In the genomic region with DNA sequence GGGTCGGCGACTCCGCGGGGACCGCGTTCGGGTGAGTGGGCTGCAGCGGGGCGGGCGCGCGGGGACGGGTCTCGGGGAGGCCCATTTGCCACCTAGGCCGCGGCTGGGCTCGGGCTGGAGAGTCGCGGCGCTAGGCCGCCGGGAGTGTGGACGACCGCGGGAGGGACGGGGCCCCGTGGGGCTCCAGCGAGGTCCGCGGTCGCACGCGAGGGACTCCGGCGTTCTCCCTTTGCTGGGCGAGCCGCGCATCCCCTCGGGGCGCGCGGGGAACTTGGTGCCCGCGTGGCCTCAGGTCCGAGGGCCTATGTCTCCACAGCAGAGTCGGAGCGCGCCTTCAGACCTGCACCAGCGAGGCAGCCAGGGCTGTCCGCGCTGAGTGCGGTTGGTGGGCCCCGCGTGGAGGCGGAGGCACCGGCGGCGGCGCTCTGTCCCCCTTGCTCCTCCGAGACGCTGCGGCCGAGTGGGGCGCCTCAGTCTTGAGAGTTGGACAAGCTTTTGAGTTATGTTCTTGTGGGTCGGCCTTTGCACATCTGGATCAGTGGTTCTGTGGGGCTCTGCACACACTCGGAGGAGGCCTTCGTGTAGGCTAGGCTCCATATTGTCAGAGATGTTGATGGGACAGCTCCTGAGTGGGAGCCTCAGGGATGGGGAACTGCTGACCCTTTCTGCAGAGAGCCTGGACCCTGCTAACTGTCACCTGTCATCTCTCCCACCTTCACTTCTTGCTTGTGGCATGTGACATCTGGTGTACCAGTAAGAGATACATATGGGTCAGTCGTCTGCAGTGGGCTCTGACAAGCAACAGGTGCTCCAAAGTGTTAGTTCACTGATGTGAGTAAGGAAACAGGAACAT, we compare ENCODE assay signal across 8 mouse cellular contexts. TPM values are rescaled to one million over a fixed set of nuclear protein-coding genes. Genes with fewer than 3 reads are reported as not detected.
A peak's percentile ranks its signal among the peaks of the same experiment; 100 is the strongest.
DNase-seq lines count a peak whose midpoint lies in the region; ATAC-seq and TF ChIP-seq lines count a peak whose summit lies in the region.

No protein-coding gene starts in this region.

- H3K4me2 ChIP-seq in heart, embryonic 13.5 days, result peak overlapping the region; percentile 88
- peak overlapping the region; percentile 98 for H3K4me2 ChIP-seq in liver, embryonic 14.5 days (ENCODE audit: low read depth)

- peak overlapping the region; percentile 94 for H3K9ac ChIP-seq in heart, embryonic 13.5 days
- peak overlapping the region; percentile 88 for H3K9ac ChIP-seq in liver, embryonic 14.5 days (replicated peaks)

- peaks cover 11% of the 10 kb centered on the region for H3K36me3 ChIP-seq in heart, embryonic 13.5 days
- H3K36me3 ChIP-seq in liver, embryonic 14.5 days (replicated peaks; ENCODE audit: control insufficient read depth, insufficient read depth, low read depth), result no peaks in the 10 kb centered on the region

- no peaks in the 10 kb centered on the region for H3K27me3 ChIP-seq in heart, embryonic 13.5 days (replicated peaks)
- H3K27me3 ChIP-seq in liver, embryonic 14.5 days (ENCODE audit: control insufficient read depth, insufficient read depth, low read length), result peaks cover 3% of the 10 kb centered on the region; the same call in 1 of the 2 replicates

- 1% methylated on average over 53 of the region's 68 CpGs for WGBS in heart, embryonic 13.5 days
- WGBS in liver, embryonic 14.5 days (ENCODE audit: insufficient replicate concordance), result under 1% methylated on average over 66 of the region's 68 CpGs

- peaks cover 56% of the 10 kb centered on the region for H3K4me1 ChIP-seq in heart, embryonic 13.5 days
- H3K4me1 ChIP-seq in liver, embryonic 14.5 days (replicated peaks; ENCODE audit: control insufficient read depth in 2 of 2, insufficient read depth in 2 of 2, low read length in 1 of 2), result peaks cover 11% of the 10 kb centered on the region in 2 experiments

- peak overlapping the region; percentile 84 for H3K27ac ChIP-seq in heart, embryonic 13.5 days (replicated peaks)
- H3K27ac ChIP-seq in liver, embryonic 14.5 days, result peak overlapping the region; percentile 42

- TF ChIP-seq CTCF in liver, embryonic 14.5 days (IDR thresholded peaks at IDR 0.05; ENCODE audit: low read depth), result no peak

- TF ChIP-seq EP300 in liver, embryonic 14.5 days (IDR thresholded peaks at IDR 0.05; ENCODE audit: low read depth), result no peak

- DNase-seq in cerebellum, adult 8-10 months, result no peak
- peak; percentile 59 for DNase-seq in thymus, postnatal 14 days
- DNase-seq in thymus, adult 18-20 months, result no peak
- DNase-seq in liver, embryonic 14.5 days (ENCODE audit: low read depth in 3 of 3, low spot score in 3 of 3), result no peak
- peak; percentile 51 for DNase-seq in retina, embryonic 14.5 days (ENCODE audit: low spot score)
- DNase-seq in adrenal gland, postnatal 14 days, result no peak

- no peaks in the 10 kb centered on the region for H3K9me3 ChIP-seq in heart, embryonic 13.5 days
- H3K9me3 ChIP-seq in liver, embryonic 14.5 days (ENCODE audit: control insufficient read depth, low read length), result no peaks in the 10 kb centered on the region

- ATAC-seq in cerebellum, adult (ENCODE audit: insufficient number of reproducible peaks, low FRiP score, low TSS enrichment), result peak; percentile 3; the same call in 1 of the 2 replicates
- no peak for ATAC-seq in heart, embryonic 13.5 days (ENCODE audit: extremely low read depth, insufficient number of reproducible peaks, low FRiP score, low TSS enrichment)
- ATAC-seq in liver, embryonic 14.5 days (ENCODE audit: insufficient read depth), result peak; percentile 29

- peak overlapping the region; percentile 94 for H3K4me3 ChIP-seq in heart, embryonic 13.5 days
- peak overlapping the region; percentile 85 to 87 for H3K4me3 ChIP-seq in liver, embryonic 14.5 days (ENCODE audit: insufficient read depth in 1 of 2, low read depth in 2 of 2, low read length in 2 of 2)

RNA-seq across cellular contexts. Expression of a gene that starts 0.6 kb away (rescaled TPM):
- 34.1 and 37.8 TPM in 2 replicates for polyA plus RNA-seq in heart, embryonic 13.5 days (2015; fragmentation: Nextera tagmentation; extraction: Ambion mirVana)
- polyA plus RNA-seq in liver, embryonic 14.5 days (2012; rRNA removed), result 3.3 and 4.4 TPM in 2 replicates
- polyA plus RNA-seq in liver, embryonic 14.5 days (2014; fragmentation: Nextera tagmentation; extraction: Ambion mirVana), result 7.9 and 8.4 TPM in 2 replicates
- 36.1 and 36.2 TPM in 2 replicates for total RNA-seq in adrenal gland, postnatal 14 days (2021)

RNA-seq across cellular contexts. Expression of a gene that starts 15.4 kb away (rescaled TPM):
- not detected in 2 replicates for polyA plus RNA-seq in heart, embryonic 13.5 days (2015; fragmentation: Nextera tagmentation; extraction: Ambion mirVana)
- polyA plus RNA-seq in liver, embryonic 14.5 days (2012; rRNA removed), result 0.02 TPM in 1 of 2 replicates, not detected in the other
- polyA plus RNA-seq in liver, embryonic 14.5 days (2014; fragmentation: Nextera tagmentation; extraction: Ambion mirVana), result not detected in 2 replicates
- 0.41 TPM in 1 of 2 replicates, not detected in the other for total RNA-seq in adrenal gland, postnatal 14 days (2021)

RNA-seq across cellular contexts. Expression of a gene that starts 49.3 kb away (rescaled TPM):
- 23.9 and 24.8 TPM in 2 replicates for polyA plus RNA-seq in heart, embryonic 13.5 days (2015; fragmentation: Nextera tagmentation; extraction: Ambion mirVana)
- 7.7 and 8.5 TPM in 2 replicates for polyA plus RNA-seq in liver, embryonic 14.5 days (2012; rRNA removed)
- 9.9 and 10.7 TPM in 2 replicates for polyA plus RNA-seq in liver, embryonic 14.5 days (2014; fragmentation: Nextera tagmentation; extraction: Ambion mirVana)
- 14.6 and 17.9 TPM in 2 replicates for total RNA-seq in adrenal gland, postnatal 14 days (2021)

RNA-seq across cellular contexts. Expression of a gene that starts 51.6 kb away (rescaled TPM):
- polyA plus RNA-seq in heart, embryonic 13.5 days (2015; fragmentation: Nextera tagmentation; extraction: Ambion mirVana), result 150 and 155 TPM in 2 replicates
- polyA plus RNA-seq in liver, embryonic 14.5 days (2012; rRNA removed), result 51.7 and 53.3 TPM in 2 replicates
- 77.8 and 80.5 TPM in 2 replicates for polyA plus RNA-seq in liver, embryonic 14.5 days (2014; fragmentation: Nextera tagmentation; extraction: Ambion mirVana)
- total RNA-seq in adrenal gland, postnatal 14 days (2021), result 126 and 130 TPM in 2 replicates

Comparison
In these comparisons a context has a peak if more than half of its experiments do, and no peak if none do; other contexts are left out.
1. DNase-seq: peak in thymus, postnatal 14 days (single experiment) and retina, embryonic 14.5 days (single experiment); none in cerebellum, adult 8-10 months (single experiment), thymus, adult 18-20 months (0 of 2), liver, embryonic 14.5 days (0 of 3) and adrenal gland, postnatal 14 days (single experiment).